Mouse (Mus musculus): ENCODE measurements around the gene Begain.
A peak's percentile ranks its signal among the peaks of the same experiment; 100 is the strongest.

Begain gene

GRCm38 (mm10) chr12:109068167-109068653, at the start of gene Begain:
Begain (minus strand) TSS chr12:109068217.
- no peak for DNase-seq

GRCm38 (mm10) chr12:109115707-109116106, 47.7 kb upstream of the Begain start:
- no peak for DNase-seq

GRCm38 (mm10) chr12:109115161-109115560, 47.1 kb upstream of the Begain start:
- no peak for DNase-seq

GRCm38 (mm10) chr12:109112996-109113592, 45.1 kb upstream of the Begain start:
- DNase-seq = no peak

- no peak for DNase-seq
These were observed 44.5 kb upstream of the Begain start for GRCm38 (mm10) chr12:109112354-109112995.

GRCm38 (mm10) chr12:109108911-109109310, 40.9 kb upstream of the Begain start:
- no peak for DNase-seq

- no peak for DNase-seq
These were observed 32.4 kb upstream of the Begain start for GRCm38 (mm10) chr12:109100381-109100780.

- DNase-seq = no peak
These were observed 22.6 kb upstream of the Begain start for GRCm38 (mm10) chr12:109090456-109091130.

DNA sequence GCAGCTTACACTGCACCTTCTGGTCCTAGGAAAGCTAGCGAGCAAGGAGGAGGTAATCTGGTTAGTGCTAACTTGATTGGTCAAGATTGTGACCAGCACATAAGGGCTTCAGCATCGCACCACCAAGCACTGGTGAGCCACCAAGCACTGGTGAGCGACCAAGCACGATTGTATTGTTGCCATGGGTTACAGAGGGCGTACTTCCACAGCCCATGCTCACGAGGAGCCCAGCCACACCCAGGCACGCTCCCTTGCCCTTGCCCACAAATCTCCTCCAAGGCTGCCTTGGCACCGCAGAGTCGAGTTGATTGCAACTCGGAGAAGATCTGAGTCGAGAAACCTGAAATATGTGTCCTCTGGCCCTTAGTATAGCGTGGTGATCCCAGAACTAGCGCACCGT, 22.0 kb upstream of the Begain start:
- DNase-seq = no peak

DNA sequence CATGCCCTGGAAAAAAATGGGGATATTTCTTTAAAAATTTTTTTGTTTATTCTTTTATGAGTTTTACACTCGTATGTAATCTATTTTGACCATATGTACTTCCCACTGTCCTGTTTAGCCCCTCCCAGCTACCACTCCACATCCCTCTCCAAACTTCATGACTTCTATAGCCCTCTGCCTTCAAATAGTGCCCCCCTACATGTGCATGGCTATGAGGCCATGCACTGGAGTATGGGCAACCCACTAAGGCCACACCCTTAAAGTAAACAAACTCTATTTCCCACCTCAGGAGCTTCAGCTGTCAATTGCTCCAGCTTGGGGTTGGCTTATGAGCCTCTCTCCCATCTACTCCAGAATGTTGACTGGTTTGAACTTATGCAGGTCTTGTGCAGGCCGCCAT, 18.1 kb upstream of the Begain start:
- no peak for DNase-seq

- DNase-seq = no peak
These were observed 17.7 kb upstream of the Begain start for GRCm38 (mm10) chr12:109085674-109086073.

DNA sequence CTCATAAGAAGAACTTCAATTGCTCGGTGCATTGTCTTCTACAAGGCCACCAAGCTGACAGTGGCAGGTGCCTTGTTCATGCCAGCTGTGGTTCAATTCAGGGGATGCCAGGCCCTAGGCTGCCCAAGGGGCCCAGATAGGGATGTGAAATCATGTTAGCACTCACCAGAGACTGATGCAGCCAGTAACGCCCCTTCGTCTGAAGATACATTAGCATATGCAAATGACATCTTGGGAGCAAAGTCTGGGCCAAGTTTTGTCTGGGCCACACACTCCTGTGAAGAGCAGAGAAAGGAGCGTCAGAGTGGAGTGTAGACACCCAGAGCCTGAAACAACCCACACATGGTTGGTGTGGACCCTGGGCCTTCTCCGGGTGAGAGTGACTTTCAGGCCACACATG, 17.0 kb upstream of the Begain start:
- no peak for DNase-seq

- DNase-seq = no peak
These were observed 15.5 kb upstream of the Begain start for GRCm38 (mm10) chr12:109083476-109083875.

GRCm38 (mm10) chr12:109077036-109077435, 9.0 kb upstream of the Begain start:
- DNase-seq = no peak

GRCm38 (mm10) chr12:109074777-109075285, 6.8 kb upstream of the Begain start:
- DNase-seq = no peak

- no peak for DNase-seq
These were observed 6.1 kb upstream of the Begain start for GRCm38 (mm10) chr12:109074106-109074505.

- DNase-seq = peak in 1 of 2 experiments; percentile 11
These were observed 3.2 kb upstream of the Begain start for GRCm38 (mm10) chr12:109071248-109071647.

- DNase-seq = no peak
These were observed 1.7 kb upstream of the Begain start for GRCm38 (mm10) chr12:109069751-109070150.

DNA sequence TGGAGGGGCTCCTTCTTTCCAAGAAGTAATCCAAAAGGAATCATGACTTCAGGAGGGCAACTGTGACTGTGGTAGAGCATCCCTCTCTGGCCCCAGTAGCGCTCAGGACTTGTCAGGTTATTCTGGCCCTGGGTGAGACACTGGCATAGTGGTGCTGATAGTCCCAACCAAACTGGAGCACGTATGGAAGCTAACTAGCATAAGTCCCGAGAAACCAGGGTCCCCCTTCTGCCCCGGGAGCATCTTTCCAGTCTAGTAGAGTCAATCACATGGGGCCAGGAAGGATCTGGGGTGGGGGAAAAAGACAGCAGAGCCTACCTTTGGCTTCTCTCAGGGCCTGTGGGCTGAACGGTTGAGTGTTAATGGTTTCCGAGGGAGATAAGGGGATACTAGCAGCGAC, 721 bp upstream of the Begain start:
- no peak for DNase-seq

- DNase-seq = no peak
These were observed 369 bp downstream of the Begain start for GRCm38 (mm10) chr12:109067561-109068135.

- no peak for DNase-seq
These were observed 9.4 kb downstream of the Begain start for GRCm38 (mm10) chr12:109058660-109059059.

DNA sequence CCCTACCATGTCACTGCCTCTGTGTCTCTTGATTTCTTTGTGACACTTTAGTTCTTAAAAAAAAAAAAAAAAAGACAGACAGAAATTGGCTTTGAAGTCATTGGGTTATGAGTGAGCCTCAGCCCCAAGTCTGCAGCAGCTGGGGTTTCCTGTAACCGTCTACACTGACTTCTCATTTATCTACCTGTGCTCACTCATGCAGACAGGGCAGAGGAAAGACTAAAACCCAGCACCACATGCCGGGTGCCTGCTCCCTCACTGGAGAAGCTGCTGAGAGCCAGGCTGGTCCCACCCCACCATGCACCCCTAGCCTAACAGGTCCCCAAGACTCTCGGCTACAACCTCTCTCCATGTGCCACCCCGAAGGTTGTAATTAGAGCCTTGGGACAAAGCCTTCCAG, 10.3 kb downstream of the Begain start:
- DNase-seq = no peak

DNA sequence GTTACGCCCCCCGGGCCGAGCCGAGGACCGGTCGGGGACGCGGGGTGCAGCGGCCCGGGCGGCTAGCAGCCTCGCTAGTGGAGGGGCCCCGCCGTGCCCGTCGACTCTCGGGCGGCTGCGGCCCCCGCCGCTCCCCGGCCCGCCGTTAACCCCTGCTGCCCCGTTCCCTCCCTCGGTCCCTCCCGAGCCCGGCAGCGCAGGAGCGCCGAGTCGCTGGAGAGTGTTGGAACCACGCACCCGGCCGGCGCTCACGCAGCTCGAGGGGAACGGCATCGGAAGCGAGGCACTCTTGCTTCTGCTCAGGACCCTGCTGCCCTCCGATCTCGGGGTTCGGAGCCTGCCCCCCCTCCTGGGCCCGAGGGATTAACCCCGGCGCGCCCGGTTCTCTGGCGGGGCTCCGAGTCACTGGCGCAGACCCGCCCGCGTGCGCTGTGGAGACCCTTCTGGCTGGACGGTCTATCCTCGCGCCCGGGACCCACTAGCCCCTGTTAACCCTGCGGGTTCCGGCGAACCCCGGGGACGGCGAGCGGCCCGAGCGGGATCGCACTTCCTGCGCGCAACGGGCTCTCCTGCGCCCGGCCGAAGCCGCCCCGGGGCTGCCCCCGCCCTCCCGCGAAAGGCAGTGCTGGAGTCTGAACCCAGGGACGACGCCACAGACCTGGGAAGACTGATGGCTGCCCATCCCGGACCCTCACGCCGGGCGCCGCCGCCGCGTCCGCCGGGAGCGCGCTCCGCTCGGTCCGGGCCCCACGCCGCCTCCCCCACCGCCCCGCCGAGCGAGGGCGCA, 14.8 kb downstream of the Begain start:
- DNase-seq = no peak

Data from lung, adult 18-20 months (tissue).